Mouse (Mus musculus) neural tube, embryonic 13.5 days (tissue): Measurements from ENCODE around the gene Stpg1. TPM values are rescaled to one million over a fixed set of nuclear protein-coding genes. Genes with fewer than 3 reads are reported as not detected.

ENCODE experiments used
- ATAC-seq: fragments of 200-750 bp; cut with Nextera tagmentation; 2 replicates; pipeline ENCODE4 v1.8.0; 2017; ENCODE audit warnings: low read depth, mild to moderate bottlenecking, moderate TSS enrichment, moderate library complexity
- H3K27ac ChIP-seq: fragments of 300-500 bp; sonication (generic); replicated peaks from 2 replicates; pipeline ENCODE4 v1.5.1; 2015; ENCODE audit warnings: moderate library complexity, mild to moderate bottlenecking, inconsistent platforms
- H3K27me3 ChIP-seq: fragments of 300-500 bp; sonication (generic); 2 replicates; pipeline ENCODE4 v1.6.1; 2015; ENCODE audit warnings: mild to moderate bottlenecking, inconsistent platforms
- H3K36me3 ChIP-seq: fragments of 300-500 bp; sonication (generic); 2 replicates; pipeline ENCODE4 v1.6.1; 2015; ENCODE audit warnings: mild to moderate bottlenecking, inconsistent platforms
- H3K4me1 ChIP-seq: fragments of 300-500 bp; sonication (generic); replicated peaks from 2 replicates; pipeline ENCODE4 v1.6.1; 2015; ENCODE audit warnings: inconsistent platforms
- H3K4me2 ChIP-seq: fragments of 300-500 bp; sonication (generic); 2 replicates; pipeline ENCODE4 v1.6.1; 2015; ENCODE audit warnings: inconsistent platforms, mild to moderate bottlenecking, moderate library complexity
- H3K4me3 ChIP-seq: fragments of 300-500 bp; sonication (generic); 2 replicates; pipeline ENCODE4 v1.5.1; 2015; ENCODE audit warnings: mild to moderate bottlenecking, inconsistent platforms
- H3K9ac ChIP-seq: fragments of 300-500 bp; sonication (generic); 2 replicates; pipeline ENCODE4 v1.6.1; 2015; ENCODE audit warnings: moderate library complexity, mild to moderate bottlenecking, inconsistent platforms
- H3K9me3 ChIP-seq: fragments of 300-500 bp; sonication (generic); 2 replicates; pipeline ENCODE4 v1.6.1; 2016; ENCODE audit warnings: inconsistent platforms
- WGBS: fragments of 180-500 bp; shearing (Covaris S2); methylation state at CpG from one replicate; pipeline ENCODE4 v1.1.7; 2015; 5-methylcytosine and 5-hydroxymethylcytosine counted together
- microRNA-seq: library from miRNA; unstranded; fragments of <30 nt; microRNA quantifications from one replicate; pipeline ENCODE4, GENCODE M21; 2016
- polyA plus RNA-seq: library from polyadenylated mRNA; unstranded; fragments of >200 nt; fragmentation: Nextera tagmentation; extraction: Ambion mirVana; gene quantifications from 2 replicates; pipeline ENCODE4 v1.2.1, GENCODE M21; 2015

The Stpg1 gene
- polyA plus RNA-seq, 1 experiment from 2014 or later: 0.31 TPM

DNA sequence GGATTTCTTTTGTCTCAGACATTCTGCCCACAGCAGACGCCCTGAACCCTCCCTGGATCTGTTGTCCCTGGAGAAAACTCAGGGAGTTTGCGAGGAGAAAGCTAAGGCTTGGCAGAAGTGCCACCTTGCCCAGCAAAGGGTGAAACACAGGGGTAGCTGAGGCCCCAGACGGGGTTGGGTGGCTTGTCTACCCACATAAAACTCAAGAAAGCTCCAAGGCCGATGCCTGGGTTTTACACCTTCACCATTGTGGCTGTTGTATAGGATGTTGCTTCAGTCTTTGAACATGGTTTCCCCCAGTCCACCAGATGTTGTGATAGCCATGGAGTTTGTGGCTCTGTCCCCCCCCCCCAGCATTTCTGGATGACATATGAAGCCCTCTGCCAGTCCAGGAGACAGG, 90.2 kb downstream of the Stpg1 start:
- Histone ChIP-seq H3K36me3 (no peaks in the 10 kb centered on the region), H3K4me2 (no peak overlapping the region), H3K27me3 (no peaks in the 10 kb centered on the region; the same call in 1 of the 2 replicates), H3K4me3 (no peak overlapping the region), H3K9ac (no peak overlapping the region), H3K9me3 (no peaks in the 10 kb centered on the region), H3K27ac (no peak overlapping the region), H3K4me1 (peaks cover 9% of the 10 kb centered on the region; the same call in 1 of the 2 replicates)
- 58% methylated on average over 4 of the region's 4 CpGs for WGBS
- no peak for ATAC-seq

Small RNA genes lying within 50 kb of the gene (microRNA-seq; reads per million reads assigned to microRNA genes)
- not detected for gene Gm25317

Other genes with a start within 250 kb of the Stpg1 start
- gene Clic4, start 222.0 kb upstream of the Stpg1 start, polyA plus RNA-seq: 76.3 and 84.4 TPM in 2 replicates
- gene Srrm1, start 141.5 kb upstream of the Stpg1 start, polyA plus RNA-seq: 195 and 229 TPM in 2 replicates
- 1.6 and 1.7 TPM in 2 replicates for gene Ncmap, start 96.6 kb upstream of the Stpg1 start, polyA plus RNA-seq
- 29.2 and 30.3 TPM in 2 replicates for gene Rcan3, start 60.9 kb upstream of the Stpg1 start, polyA plus RNA-seq
- gene Nipal3, start 248 bp downstream of the Stpg1 start, polyA plus RNA-seq: 5.1 and 8.9 TPM in 2 replicates
- 0.50 and 0.81 TPM in 2 replicates for gene Grhl3, start 78.8 kb downstream of the Stpg1 start, polyA plus RNA-seq
- 0.08 and 0.39 TPM in 2 replicates for gene Ifnlr1, start 191.5 kb downstream of the Stpg1 start, polyA plus RNA-seq
- gene Il22ra1, start 233.4 kb downstream of the Stpg1 start, polyA plus RNA-seq: not detected in 2 replicates